Comparison of ENCODE assay signal across 16 mouse cellular contexts in the genomic region with DNA sequence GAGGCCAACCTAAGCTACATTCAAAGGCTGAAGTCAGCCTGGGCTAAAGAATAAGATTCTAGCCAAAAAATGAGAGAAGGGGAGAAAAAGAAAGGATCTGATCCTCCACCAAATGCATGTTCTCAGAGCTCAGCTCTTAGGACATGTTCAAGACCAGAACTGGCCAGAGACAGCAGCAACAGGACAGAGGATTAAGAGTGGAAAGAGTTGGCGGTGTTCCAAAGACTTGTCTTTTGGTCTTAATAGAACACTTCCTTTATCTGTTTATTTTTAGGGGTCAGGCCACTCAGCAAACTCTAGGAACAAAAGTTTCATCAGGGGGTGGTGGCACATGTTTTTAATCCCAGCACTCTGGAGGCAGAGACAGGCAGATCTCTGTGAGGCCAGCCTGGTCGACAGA. TPM values are rescaled to one million over a fixed set of nuclear protein-coding genes. Genes with fewer than 3 reads are reported as not detected.
A peak's percentile ranks its signal among the peaks of the same experiment; 100 is the strongest.
DNase-seq lines count a peak whose midpoint lies in the region; ATAC-seq and TF ChIP-seq lines count a peak whose summit lies in the region.
"Had no signal": no experiment of that assay in that cellular context is flagged by ENCODE, and none has a peak within 500 bp of the region (broad histone marks: within the 10 kb centered on the region; RNA-seq: fewer than 3 reads in every experiment).

No protein-coding gene starts in this region.

- no peaks in the 10 kb centered on the region for H3K36me3 ChIP-seq in kidney, embryonic 15.5 days
- H3K36me3 ChIP-seq: hindbrain, embryonic 15.5 days; midbrain, embryonic 13.5 days had no signal

- peaks cover 37% of the 10 kb centered on the region for H3K4me1 ChIP-seq in cerebellum, adult 2 months (ENCODE audit: control insufficient read depth, insufficient read depth, low read length)
- peaks cover 41% of the 10 kb centered on the region for H3K4me1 ChIP-seq in kidney, embryonic 15.5 days

- TF ChIP-seq CTCF in cerebellum, adult 2 months (IDR thresholded peaks at IDR 0.05; ENCODE audit: borderline replicate concordance, insufficient read depth, low read depth, low read length): no peak

- H3K4me3 ChIP-seq in cerebellum, adult 2 months (replicated peaks; ENCODE audit: insufficient read depth, low read depth, low read length): no peak overlapping the region
- no peak overlapping the region for H3K4me3 ChIP-seq in kidney, embryonic 15.5 days (replicated peaks)
- H3K4me3 ChIP-seq: forebrain, embryonic 13.5 days; gastrocnemius, adult 2 months; hindbrain, embryonic 15.5 days; midbrain, embryonic 13.5 days had no signal

- no peak for TF ChIP-seq POLR2A in cerebellum, adult 2 months (IDR thresholded peaks at IDR 0.05; ENCODE audit: borderline replicate concordance, insufficient read depth, low read length)

- no peak overlapping the region; the same call in 1 of the 2 replicates for H3K9ac ChIP-seq in kidney, embryonic 15.5 days
- H3K9ac ChIP-seq: forebrain, embryonic 13.5 days; hindbrain, embryonic 15.5 days; liver, embryonic 14.5 days; midbrain, embryonic 13.5 days had no signal

- 62% methylated on average over 2 of the region's 2 CpGs for WGBS in cerebellum, adult 2 months
- 75% methylated on average over 2 of the region's 2 CpGs for WGBS in kidney, embryonic 15.5 days

- peak; percentile 41 for DNase-seq in cerebellum, adult 9-11 months
- DNase-seq in cerebellum, adult 2 months: no peak
- DNase-seq in kidney, postnatal 10 days: peak; percentile 55
- DNase-seq in adipocyte (ENCODE audit: low spot score): peak; percentile 52
- peak; percentile 52 for DNase-seq in lung, postnatal 25 days (ENCODE audit: low spot score)
- DNase-seq in frontal cortex, postnatal 25 days (ENCODE audit: low spot score in 2 of 2): no peak
- DNase-seq: adrenal gland, adult 8-10 months; embryo, embryonic 11 days; gastrocnemius, adult 2 months; thymus, postnatal 4 days had no signal

- ATAC-seq in kidney, embryonic 15.5 days (replicated peaks; ENCODE audit: low FRiP score): no peak
- ATAC-seq: forebrain, embryonic 13.5 days; midbrain, embryonic 13.5 days had no signal

- no peak overlapping the region for H3K4me2 ChIP-seq in kidney, embryonic 15.5 days
- H3K4me2 ChIP-seq: forebrain, embryonic 13.5 days; hindbrain, embryonic 15.5 days; midbrain, embryonic 13.5 days had no signal

- no peaks in the 10 kb centered on the region for H3K9me3 ChIP-seq in kidney, embryonic 15.5 days (replicated peaks)
- H3K9me3 ChIP-seq: forebrain, embryonic 13.5 days; hindbrain, embryonic 15.5 days; midbrain, embryonic 13.5 days had no signal

- H3K27me3 ChIP-seq in cerebellum, adult 2 months (ENCODE audit: control insufficient read depth, insufficient read depth, low read length): no peaks in the 10 kb centered on the region
- no peaks in the 10 kb centered on the region for H3K27me3 ChIP-seq in kidney, embryonic 15.5 days
- H3K27me3 ChIP-seq: hindbrain, embryonic 15.5 days had no signal

- H3K27ac ChIP-seq in cerebellum, adult 2 months (ENCODE audit: insufficient read depth, low read length): no peak overlapping the region
- H3K27ac ChIP-seq in kidney, embryonic 15.5 days: no peak overlapping the region
- H3K27ac ChIP-seq: forebrain, embryonic 13.5 days; hindbrain, embryonic 15.5 days; liver, embryonic 14.5 days; midbrain, embryonic 13.5 days; stomach, postnatal 0 days had no signal

RNA-seq across cellular contexts. Expression of gene Zbtb46, which starts 3.3 kb away (rescaled TPM):
- 31.9 and 34.6 TPM in 2 replicates for polyA plus RNA-seq in cerebellum, adult 2 months (2012; rRNA removed)
- polyA plus RNA-seq in kidney, embryonic 15.5 days (2015; fragmentation: Nextera tagmentation; extraction: Ambion mirVana): 25.5 and 28.0 TPM in 2 replicates

RNA-seq across cellular contexts. Expression of gene Abhd16b, which starts 37.1 kb away (rescaled TPM):
- polyA plus RNA-seq in cerebellum, adult 2 months (2012; rRNA removed): not detected in 2 replicates
- 0.30 TPM in 1 of 2 replicates, not detected in the other for polyA plus RNA-seq in kidney, embryonic 15.5 days (2015; fragmentation: Nextera tagmentation; extraction: Ambion mirVana)
- polyA plus RNA-seq: forebrain, embryonic 13.5 days; midbrain, embryonic 13.5 days had no signal

RNA-seq across cellular contexts. Expression of gene Tpd52l2, which starts 41.0 kb away (rescaled TPM):
- polyA plus RNA-seq in cerebellum, adult 2 months (2012; rRNA removed): 154 and 159 TPM in 2 replicates
- 162 and 169 TPM in 2 replicates for polyA plus RNA-seq in kidney, embryonic 15.5 days (2015; fragmentation: Nextera tagmentation; extraction: Ambion mirVana)

Comparison
In these comparisons a context has a peak if more than half of its experiments do, and no peak if none do; other contexts are left out.
1. DNase-seq: peak in cerebellum, adult 9-11 months (single experiment), kidney, postnatal 10 days (single experiment), adipocyte (single experiment) and lung, postnatal 25 days (single experiment); none in cerebellum, adult 2 months (0 of 2) and frontal cortex, postnatal 25 days (0 of 2).